Mouse (Mus musculus): ENCODE measurements around the gene Pisd. TPM values are rescaled to one million over a fixed set of nuclear protein-coding genes. Genes with fewer than 3 reads are reported as not detected.

Pisd gene
- polyA plus RNA-seq, 1 experiment: 28.7 TPM

DNA sequence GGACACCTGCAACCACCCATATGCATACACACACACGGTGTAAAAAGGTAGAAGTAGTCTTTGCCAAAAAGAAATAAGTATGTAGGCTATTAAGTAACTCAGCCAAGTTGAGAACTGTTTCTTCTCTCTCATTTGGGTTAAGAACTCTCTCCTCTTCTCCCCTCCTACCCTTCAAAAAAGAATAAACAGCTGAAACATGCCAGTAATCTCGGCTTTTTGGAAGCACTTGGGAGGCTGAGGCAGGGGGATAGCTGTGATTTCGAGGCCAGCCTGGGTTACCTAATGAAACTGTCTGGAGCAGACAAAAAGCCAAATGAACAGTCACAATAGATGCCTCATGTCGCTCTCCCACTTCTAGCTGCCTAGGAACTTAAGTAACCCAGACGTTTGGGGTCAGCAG, 720 bp downstream of the Pisd start:
- peak overlapping the region; percentile 62 for H3K27ac ChIP-seq (ENCODE audit: control insufficient read depth, insufficient read depth, low read depth, low read length)

DNA sequence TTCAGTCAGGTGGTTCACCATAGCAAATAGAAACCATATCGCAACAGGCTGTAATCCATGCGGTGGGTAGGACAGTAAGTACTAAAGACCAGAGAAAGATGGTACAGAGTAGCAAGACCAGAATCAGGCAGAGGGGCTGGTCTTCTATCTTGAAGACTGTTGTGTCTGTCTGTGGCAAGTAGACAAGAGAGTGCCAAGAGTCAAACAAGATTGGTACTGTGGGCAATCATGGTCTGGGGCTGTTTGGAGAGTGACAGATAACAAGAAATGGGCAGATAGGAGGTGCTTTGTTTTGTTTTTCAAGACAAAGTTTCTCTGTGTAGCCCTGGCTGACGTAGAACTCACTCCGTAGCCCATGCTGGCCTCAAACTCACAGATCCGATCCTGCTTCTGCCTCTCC, 3.9 kb downstream of the Pisd start:
- H3K4me3 ChIP-seq (ENCODE audit: control insufficient read depth, low read depth, low read length): no peak overlapping the region
- H3K27ac ChIP-seq (ENCODE audit: control insufficient read depth, insufficient read depth, low read depth, low read length): no peak overlapping the region
- TF ChIP-seq POLR2A (IDR thresholded peaks at IDR 0.05; ENCODE audit: control insufficient read depth, low read depth, low read length): no peak
- TF ChIP-seq CTCF (IDR thresholded peaks at IDR 0.05; ENCODE audit: control insufficient read depth, insufficient read depth, insufficient replicate concordance, low read depth, low read length): no peak
- H3K36me3 ChIP-seq (ENCODE audit: control insufficient read depth, insufficient read depth, low read length): no peaks in the 10 kb centered on the region
- peaks cover 2% of the 10 kb centered on the region; the same call in 1 of the 2 replicates for H3K4me1 ChIP-seq (ENCODE audit: control insufficient read depth, insufficient read depth, low read length)
- no peaks in the 10 kb centered on the region for H3K27me3 ChIP-seq (ENCODE audit: control insufficient read depth, insufficient read depth, low read length)

More for the DNA sequence above, 720 bp downstream of the Pisd start:
- no peak for TF ChIP-seq POLR2A (IDR thresholded peaks at IDR 0.05; ENCODE audit: control insufficient read depth, low read depth, low read length)
- peak overlapping the region; percentile 92 for H3K4me3 ChIP-seq (ENCODE audit: control insufficient read depth, low read depth, low read length)
- H3K4me1 ChIP-seq (ENCODE audit: control insufficient read depth, insufficient read depth, low read length): peaks cover 2% of the 10 kb centered on the region; the same call in 1 of the 2 replicates
- no peaks in the 10 kb centered on the region for H3K36me3 ChIP-seq (ENCODE audit: control insufficient read depth, insufficient read depth, low read length)
- H3K27me3 ChIP-seq (ENCODE audit: control insufficient read depth, insufficient read depth, low read length): no peaks in the 10 kb centered on the region

- Histone ChIP-seq H3K27ac (ENCODE audit: control insufficient read depth, insufficient read depth, low read depth, low read length) (no peak overlapping the region), H3K4me1 (ENCODE audit: control insufficient read depth, insufficient read depth, low read length) (no peaks in the 10 kb centered on the region), H3K36me3 (ENCODE audit: control insufficient read depth, insufficient read depth, low read length) (no peaks in the 10 kb centered on the region; the same call in 1 of the 2 replicates), H3K4me3 (ENCODE audit: control insufficient read depth, low read depth, low read length) (no peak overlapping the region), H3K27me3 (ENCODE audit: control insufficient read depth, insufficient read depth, low read length) (no peaks in the 10 kb centered on the region)
- no peak for TF ChIP-seq CTCF (IDR thresholded peaks at IDR 0.05; ENCODE audit: control insufficient read depth, insufficient read depth, insufficient replicate concordance, low read depth, low read length)
- TF ChIP-seq POLR2A (IDR thresholded peaks at IDR 0.05; ENCODE audit: control insufficient read depth, low read depth, low read length): no peak
These were observed 7.3 kb downstream of the Pisd start for GRCm38 (mm10) chr5:32778168-32778567.

GRCm38 (mm10) chr5:32772361-32772760, 13.1 kb downstream of the Pisd start:
- no peak overlapping the region for H3K27ac ChIP-seq (ENCODE audit: control insufficient read depth, insufficient read depth, low read depth, low read length)
- H3K27me3 ChIP-seq (ENCODE audit: control insufficient read depth, insufficient read depth, low read length): no peaks in the 10 kb centered on the region
- TF ChIP-seq POLR2A (IDR thresholded peaks at IDR 0.05; ENCODE audit: control insufficient read depth, low read depth, low read length): no peak
- TF ChIP-seq CTCF (IDR thresholded peaks at IDR 0.05; ENCODE audit: control insufficient read depth, insufficient read depth, insufficient replicate concordance, low read depth, low read length): no peak
- no peaks in the 10 kb centered on the region; the same call in 1 of the 2 replicates for H3K36me3 ChIP-seq (ENCODE audit: control insufficient read depth, insufficient read depth, low read length)
- H3K4me1 ChIP-seq (ENCODE audit: control insufficient read depth, insufficient read depth, low read length): no peaks in the 10 kb centered on the region
- no peak overlapping the region for H3K4me3 ChIP-seq (ENCODE audit: control insufficient read depth, low read depth, low read length)

DNA sequence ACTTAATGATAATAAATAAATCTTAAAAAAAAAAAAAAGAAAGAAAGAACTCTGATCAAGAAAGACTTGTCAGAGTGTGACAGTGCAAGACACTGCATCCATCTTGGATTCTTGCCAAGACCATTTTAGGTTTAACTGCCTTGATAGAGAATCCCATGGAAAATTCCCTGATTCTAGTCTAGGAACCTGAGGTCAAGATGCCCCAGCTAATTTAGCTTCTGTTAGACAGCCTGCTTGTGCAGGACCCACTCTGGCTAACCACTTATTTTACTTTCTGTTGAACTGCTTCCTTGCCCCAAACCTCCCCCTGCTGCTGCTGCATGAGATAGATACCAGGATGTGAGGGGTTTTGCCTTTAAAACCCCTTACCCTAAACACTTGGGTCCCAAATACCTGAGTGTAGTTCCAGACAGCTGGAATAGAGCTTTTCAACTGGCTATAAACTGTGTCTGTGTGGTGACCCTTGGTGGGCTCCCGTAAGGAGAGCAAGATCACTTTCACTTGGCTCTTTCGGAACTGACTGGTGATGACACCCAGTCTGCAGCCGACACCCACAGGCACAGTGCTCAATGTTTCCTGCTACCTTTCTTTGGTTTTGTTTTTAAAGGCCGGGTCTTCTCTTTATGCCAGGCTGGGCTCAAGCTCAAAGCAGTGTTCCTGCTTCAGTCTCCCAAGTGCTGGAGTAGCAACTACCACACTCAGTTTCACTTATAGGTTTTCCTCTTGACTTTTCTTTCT, 17.6 kb downstream of the Pisd start:
- TF ChIP-seq CTCF (IDR thresholded peaks at IDR 0.05; ENCODE audit: control insufficient read depth, insufficient read depth, insufficient replicate concordance, low read depth, low read length) (no peak), POLR2A (IDR thresholded peaks at IDR 0.05; ENCODE audit: control insufficient read depth, low read depth, low read length) (no peak)
- Histone ChIP-seq H3K4me1 (ENCODE audit: control insufficient read depth, insufficient read depth, low read length) (no peaks in the 10 kb centered on the region), H3K27me3 (ENCODE audit: control insufficient read depth, insufficient read depth, low read length) (no peaks in the 10 kb centered on the region), H3K4me3 (ENCODE audit: control insufficient read depth, low read depth, low read length) (no peak overlapping the region), H3K36me3 (ENCODE audit: control insufficient read depth, insufficient read depth, low read length) (no peaks in the 10 kb centered on the region; the same call in 1 of the 2 replicates), H3K27ac (ENCODE audit: control insufficient read depth, insufficient read depth, low read depth, low read length) (no peak overlapping the region)

- no peak for TF ChIP-seq CTCF (IDR thresholded peaks at IDR 0.05; ENCODE audit: control insufficient read depth, insufficient read depth, insufficient replicate concordance, low read depth, low read length)
- TF ChIP-seq POLR2A (IDR thresholded peaks at IDR 0.05; ENCODE audit: control insufficient read depth, low read depth, low read length): no peak
- no peaks in the 10 kb centered on the region; the same call in 1 of the 2 replicates for H3K36me3 ChIP-seq (ENCODE audit: control insufficient read depth, insufficient read depth, low read length)
- H3K4me1 ChIP-seq (ENCODE audit: control insufficient read depth, insufficient read depth, low read length): no peaks in the 10 kb centered on the region
- H3K27ac ChIP-seq (ENCODE audit: control insufficient read depth, insufficient read depth, low read depth, low read length): no peak overlapping the region
- H3K4me3 ChIP-seq (ENCODE audit: control insufficient read depth, low read depth, low read length): no peak overlapping the region
- no peaks in the 10 kb centered on the region for H3K27me3 ChIP-seq (ENCODE audit: control insufficient read depth, insufficient read depth, low read length)
These were observed 18.4 kb downstream of the Pisd start for GRCm38 (mm10) chr5:32767004-32767403.

DNA sequence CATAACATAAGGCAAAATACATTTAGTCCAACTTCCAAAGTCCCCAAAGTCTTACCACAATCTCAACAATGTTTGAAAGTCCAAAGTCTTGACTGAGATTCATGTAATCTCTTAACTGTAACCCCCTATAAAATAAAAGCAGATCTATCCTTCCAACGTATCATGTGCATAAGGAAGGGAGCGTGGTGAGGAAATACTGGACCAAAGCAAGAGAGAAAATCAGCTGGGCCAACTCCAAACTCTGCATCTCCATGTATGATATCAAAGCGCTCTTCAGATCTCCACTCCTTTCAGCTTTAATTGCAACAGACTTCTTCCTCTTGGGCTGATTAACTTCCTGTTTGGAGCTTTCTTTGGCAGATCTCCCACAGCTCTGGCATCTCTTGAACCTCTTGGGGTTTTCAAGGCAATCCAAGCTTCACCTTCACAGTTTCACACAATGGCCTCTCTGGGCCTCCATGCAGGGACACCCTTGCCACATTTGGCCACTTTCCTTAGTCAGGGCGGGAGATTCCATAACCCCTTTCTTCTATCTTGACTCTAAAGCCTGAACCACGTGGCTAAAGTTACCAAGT, 23.8 kb downstream of the Pisd start:
- Histone ChIP-seq H3K36me3 (ENCODE audit: control insufficient read depth, insufficient read depth, low read length) (no peaks in the 10 kb centered on the region; the same call in 1 of the 2 replicates), H3K4me3 (ENCODE audit: control insufficient read depth, low read depth, low read length) (no peak overlapping the region), H3K27ac (ENCODE audit: control insufficient read depth, insufficient read depth, low read depth, low read length) (no peak overlapping the region), H3K4me1 (ENCODE audit: control insufficient read depth, insufficient read depth, low read length) (no peaks in the 10 kb centered on the region), H3K27me3 (ENCODE audit: control insufficient read depth, insufficient read depth, low read length) (no peaks in the 10 kb centered on the region)
- TF ChIP-seq POLR2A (IDR thresholded peaks at IDR 0.05; ENCODE audit: control insufficient read depth, low read depth, low read length): no peak
- no peak for TF ChIP-seq CTCF (IDR thresholded peaks at IDR 0.05; ENCODE audit: control insufficient read depth, insufficient read depth, insufficient replicate concordance, low read depth, low read length)
